Mouse (Mus musculus) heart, postnatal 0 days (tissue): Measurements from ENCODE around the gene Asic2. TPM values are rescaled to one million over a fixed set of nuclear protein-coding genes. Genes with fewer than 3 reads are reported as not detected.

Source experiments
- ATAC-seq: fragments of 200-750 bp; cut with Nextera tagmentation; 2 replicates; pipeline ENCODE4 v1.8.0; 2017; ENCODE audit warnings: low read depth, moderate number of reproducible peaks, moderate library complexity; ENCODE audit not compliant: insufficient read depth
- DNase-seq: peaks from one replicate; pipeline ENCODE4 v3.0.0-alpha.2; 2016; ENCODE audit warnings: low spot score
- H3K27ac ChIP-seq: fragments of 300-500 bp; sonication (generic); 2 replicates; pipeline ENCODE4 v1.5.1; 2014; ENCODE audit warnings: low read depth, mild to moderate bottlenecking
- H3K27me3 ChIP-seq: fragments of 300-500 bp; sonication (generic); 2 replicates; pipeline ENCODE4 v1.6.1; 2014; ENCODE audit warnings: low read length, mixed read lengths; ENCODE audit not compliant: control insufficient read depth, insufficient read depth
- H3K36me3 ChIP-seq: fragments of 300-500 bp; sonication (generic); replicated peaks from 2 replicates; pipeline ENCODE4 v1.6.1; 2014; ENCODE audit warnings: low read length, mixed read lengths; ENCODE audit not compliant: control insufficient read depth, insufficient read depth
- H3K4me1 ChIP-seq: fragments of 300-500 bp; sonication (generic); 2 replicates; pipeline ENCODE4 v1.6.1; 2014; ENCODE audit warnings: antibody characterized with exemption; ENCODE audit not compliant: control insufficient read depth, insufficient read depth
- H3K4me2 ChIP-seq: fragments of 300-500 bp; sonication (generic); 2 replicates; pipeline ENCODE4 v1.6.1; 2014; ENCODE audit warnings: low read depth, mild to moderate bottlenecking, low read length, moderate library complexity
- H3K4me3 ChIP-seq: fragments of 300-500 bp; sonication (generic); 2 replicates; pipeline ENCODE4 v1.5.1; 2014; ENCODE audit warnings: low read depth, low read length
- H3K9ac ChIP-seq: fragments of 300-500 bp; sonication (generic); replicated peaks from 2 replicates; pipeline ENCODE4 v1.6.1; 2014; ENCODE audit warnings: low read depth, low read length, mixed read lengths
- H3K9me3 ChIP-seq: fragments of 300-500 bp; sonication (generic); replicated peaks from 2 replicates; pipeline ENCODE4 v1.6.1; 2016; ENCODE audit warnings: low read length; ENCODE audit not compliant: control insufficient read depth
- CTCF ChIP-seq: IDR thresholded peaks from 2 replicates; pipeline ENCODE4 v1.5.1; 2016; ENCODE audit warnings: antibody characterized with exemption, control low read depth, low read depth
- EP300 ChIP-seq: IDR thresholded peaks from 2 replicates; pipeline ENCODE4 v1.6.1; 2016; ENCODE audit warnings: antibody characterized with exemption, low read depth
- WGBS: fragments of 180-500 bp; shearing (Covaris S2); extraction: QIAGEN DNeasy Blood & Tissue Kit; methylation state at CpG from one replicate; pipeline ENCODE4 v1.1.7; 2014; 5-methylcytosine and 5-hydroxymethylcytosine counted together
- polyA plus RNA-seq: library from polyadenylated mRNA; unstranded; fragments of >200 nt; fragmentation: Nextera tagmentation; extraction: Ambion mirVana; gene quantifications from 2 replicates; pipeline ENCODE4 v1.2.1, GENCODE M21; 2015
- total RNA-seq: library from RNA; depleted of rRNA; stranded (reverse); fragments of >200 nt; gene quantifications from 2 replicates; pipeline ENCODE4 v1.2.3, GENCODE M21; 2014; ENCODE audit warnings: low replicate concordance

Asic2 gene
- total and polyA plus RNA-seq, 2 experiments from 2014 or later: not detected

DNA sequence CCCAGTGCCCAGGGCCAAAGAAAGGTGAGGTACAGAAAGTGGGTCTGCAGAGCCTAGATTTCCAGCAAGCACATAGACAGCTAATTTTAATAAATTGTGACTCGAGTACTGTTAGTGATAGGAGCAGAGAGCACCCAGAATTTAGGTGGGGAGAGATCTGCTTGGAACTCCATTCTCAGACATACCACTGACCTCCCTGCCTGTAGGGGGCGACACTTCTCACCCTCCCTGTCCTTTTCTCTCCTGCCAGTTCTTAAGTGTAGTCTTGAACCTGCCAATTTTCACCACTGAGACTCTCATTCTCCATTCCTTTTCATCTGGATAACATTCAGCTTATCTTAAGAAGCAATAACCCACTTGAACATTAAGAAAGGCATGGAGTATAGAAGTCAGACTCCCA, 636.3 kb downstream of the Asic2 start:
- no peak overlapping the region for H3K27ac ChIP-seq
- DNase-seq (no peak), ATAC-seq (no peak)
- H3K4me2 ChIP-seq: no peak overlapping the region
- no peaks in the 10 kb centered on the region for H3K4me1 ChIP-seq
- WGBS: 51% methylated on average over 2 of the region's 2 CpGs
- H3K4me3 ChIP-seq: no peak overlapping the region
- no peak overlapping the region for H3K9ac ChIP-seq
- TF ChIP-seq EP300 (no peak), CTCF (no peak)
- no peaks in the 10 kb centered on the region for H3K9me3 ChIP-seq
- no peaks in the 10 kb centered on the region for H3K27me3 ChIP-seq
- H3K36me3 ChIP-seq: no peaks in the 10 kb centered on the region

DNA sequence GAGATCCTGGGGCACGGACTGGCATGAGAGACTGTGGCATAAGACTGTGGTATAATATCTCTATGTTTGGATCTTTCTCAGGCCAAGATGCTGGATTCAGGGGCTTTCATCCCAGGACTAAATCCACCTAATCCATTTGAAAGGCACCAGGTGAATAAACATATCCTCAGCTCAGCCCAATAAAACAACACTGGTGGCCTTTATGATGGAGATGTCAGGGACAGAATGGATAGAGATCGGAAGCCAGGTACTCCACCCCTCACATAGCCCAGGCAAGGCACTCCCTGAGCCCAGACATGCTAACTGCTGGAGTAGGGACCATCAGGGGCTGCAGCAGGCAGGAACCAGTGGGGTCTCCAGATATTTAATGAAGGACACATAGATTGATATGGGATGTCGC, 637.3 kb downstream of the Asic2 start:
- Histone ChIP-seq H3K4me1 (no peaks in the 10 kb centered on the region), H3K27me3 (no peaks in the 10 kb centered on the region), H3K4me2 (no peak overlapping the region), H3K9ac (no peak overlapping the region), H3K9me3 (no peaks in the 10 kb centered on the region), H3K27ac (no peak overlapping the region), H3K36me3 (no peaks in the 10 kb centered on the region), H3K4me3 (no peak overlapping the region)
- TF ChIP-seq CTCF (no peak), EP300 (no peak)
- ATAC-seq (no peak), DNase-seq (no peak)
- WGBS: 84% methylated on average over 3 of the region's 3 CpGs

DNA sequence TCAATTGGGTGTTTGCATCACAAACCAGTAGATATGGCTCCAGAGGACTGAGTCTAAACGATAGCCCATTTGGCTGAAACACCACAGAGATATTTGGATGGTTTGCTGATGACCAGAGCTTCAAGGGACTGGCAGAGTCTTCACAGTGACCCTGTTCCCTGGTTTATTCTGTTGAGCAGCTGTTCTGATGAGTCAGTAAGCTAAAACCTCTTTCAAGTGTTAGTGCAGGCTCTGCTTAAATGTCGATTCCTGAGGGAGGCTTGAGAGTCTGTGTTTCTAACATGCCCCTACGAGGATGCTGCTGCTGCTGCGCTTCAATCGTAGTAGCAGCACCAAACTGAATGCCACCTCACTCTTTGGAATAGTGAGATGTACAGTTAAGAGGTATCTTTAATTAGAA, 640.2 kb downstream of the Asic2 start:
- TF ChIP-seq EP300 (no peak), CTCF (no peak)
- no peak for DNase-seq
- Histone ChIP-seq H3K9ac (no peak overlapping the region), H3K27ac (no peak overlapping the region), H3K27me3 (no peaks in the 10 kb centered on the region), H3K4me3 (no peak overlapping the region), H3K9me3 (no peaks in the 10 kb centered on the region), H3K4me1 (no peaks in the 10 kb centered on the region), H3K36me3 (no peaks in the 10 kb centered on the region), H3K4me2 (no peak overlapping the region)
- no peak for ATAC-seq
- 66% methylated on average over 5 of the region's 5 CpGs for WGBS

DNA sequence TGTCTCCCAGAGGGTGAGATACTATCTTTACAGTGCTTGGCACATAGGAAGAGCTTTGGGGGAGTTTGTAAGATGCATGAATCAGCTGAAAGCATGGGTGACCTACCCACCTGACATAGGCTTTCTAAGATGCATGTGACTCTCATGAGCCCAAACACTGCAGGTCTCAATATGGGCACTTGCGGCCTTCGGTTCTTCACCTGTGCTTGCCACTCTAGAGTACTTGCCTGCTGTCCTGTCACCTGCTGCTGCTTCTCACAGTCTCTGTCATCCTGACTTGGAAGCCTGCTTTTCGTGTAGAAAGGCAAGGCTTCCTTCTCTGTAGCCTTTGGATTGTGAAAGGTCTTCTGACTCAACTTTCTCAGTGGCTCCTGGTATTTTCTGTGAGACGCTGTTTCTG, 645.1 kb downstream of the Asic2 start:
- DNase-seq: no peak
- 79% methylated on average over 4 of the region's 4 CpGs for WGBS
- H3K36me3 ChIP-seq: no peaks in the 10 kb centered on the region

DNA sequence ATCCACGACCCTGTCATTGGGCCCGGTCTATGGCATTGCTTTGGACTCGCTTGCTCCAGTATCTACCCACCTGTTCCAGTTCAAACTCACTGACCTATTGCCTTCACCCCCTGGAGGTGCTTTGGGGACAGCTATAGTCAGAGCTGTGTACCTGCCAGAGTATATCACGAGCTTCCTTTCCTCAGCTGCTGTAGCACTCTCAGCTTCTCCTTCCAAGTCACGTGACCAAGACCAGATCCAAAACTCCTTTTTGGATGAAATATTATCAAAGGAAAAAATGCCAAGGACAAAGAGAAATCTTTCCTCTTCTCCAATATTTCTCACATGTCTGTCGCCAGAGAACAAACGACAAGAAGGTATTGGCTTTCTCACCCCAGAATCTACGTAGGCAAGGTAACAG, 645.8 kb downstream of the Asic2 start:
- Histone ChIP-seq H3K4me2 (no peak overlapping the region), H3K36me3 (no peaks in the 10 kb centered on the region), H3K27me3 (no peaks in the 10 kb centered on the region), H3K9ac (no peak overlapping the region), H3K9me3 (no peaks in the 10 kb centered on the region), H3K27ac (no peak overlapping the region), H3K4me3 (no peak overlapping the region), H3K4me1 (no peaks in the 10 kb centered on the region)
- DNase-seq (no peak), ATAC-seq (no peak)
- WGBS: 78% methylated on average over 8 of the region's 8 CpGs
- TF ChIP-seq CTCF: no peak
- no peak for TF ChIP-seq EP300

More for the DNA sequence above, 645.1 kb downstream of the Asic2 start:
- Histone ChIP-seq H3K9ac (no peak overlapping the region), H3K4me2 (no peak overlapping the region), H3K27me3 (no peaks in the 10 kb centered on the region), H3K4me3 (no peak overlapping the region), H3K9me3 (no peaks in the 10 kb centered on the region), H3K4me1 (no peaks in the 10 kb centered on the region), H3K27ac (no peak overlapping the region)
- ATAC-seq: no peak
- TF ChIP-seq CTCF: no peak
- no peak for TF ChIP-seq EP300

DNA sequence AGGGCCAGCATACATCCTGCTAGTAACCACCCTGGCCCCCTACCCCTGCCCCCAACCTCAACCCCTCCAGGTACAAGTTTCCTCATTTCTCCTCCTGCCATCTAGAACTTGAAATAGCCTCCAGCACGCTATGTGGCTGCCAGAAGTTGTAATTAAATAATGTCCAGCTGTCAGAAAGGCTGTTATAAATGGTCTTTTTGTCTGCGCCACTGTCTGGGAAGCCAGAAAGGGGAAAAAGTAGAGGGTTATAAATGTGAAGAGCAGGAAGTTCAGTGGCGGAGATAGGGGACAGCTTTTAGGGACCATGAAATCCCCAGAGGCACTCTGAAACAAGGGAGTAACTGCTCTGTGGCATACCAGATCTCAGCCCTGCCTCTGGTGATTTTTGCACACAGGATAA, 678.2 kb downstream of the Asic2 start:
- Histone ChIP-seq H3K4me2 (no peak overlapping the region), H3K4me3 (no peak overlapping the region), H3K36me3 (no peaks in the 10 kb centered on the region), H3K9ac (no peak overlapping the region), H3K4me1 (no peaks in the 10 kb centered on the region), H3K27ac (no peak overlapping the region), H3K9me3 (no peaks in the 10 kb centered on the region), H3K27me3 (no peaks in the 10 kb centered on the region)
- WGBS: 42% methylated on average over 3 of the region's 3 CpGs
- TF ChIP-seq EP300: no peak
- no peak for TF ChIP-seq CTCF
- ATAC-seq (no peak), DNase-seq (no peak)
